Mouse (Mus musculus) heart, postnatal 0 days (tissue): ENCODE data around the gene Dab1.

Experiments
- CTCF ChIP-seq: IDR thresholded peaks from 2 replicates; pipeline ENCODE4 v1.5.1; 2016; ENCODE audit warnings: antibody characterized with exemption, control low read depth, low read depth
- EP300 ChIP-seq: IDR thresholded peaks from 2 replicates; pipeline ENCODE4 v1.6.1; 2016; ENCODE audit warnings: antibody characterized with exemption, low read depth

- TF ChIP-seq CTCF (no peak), EP300 (no peak)
These were observed 225.5 kb downstream of the Dab1 start for GRCm38 (mm10) chr4:103844635-103845034.
